Mouse (Mus musculus): Measurements from ENCODE around the gene AI481877. TPM values are rescaled to one million over a fixed set of nuclear protein-coding genes. Genes with fewer than 3 reads are reported as not detected.
A peak's percentile ranks its signal among the peaks of the same experiment; 100 is the strongest.

Gene AI481877
- polyA plus RNA-seq, 1 experiment from 2014 or later = not detected

GRCm38 (mm10) chr4:58999686-59000085, 139.1 kb downstream of the AI481877 start:
- 9% methylated on average over 2 of the region's 2 CpGs for whole genome bisulfite sequencing
- no peak overlapping the region for H3K9ac ChIP-seq (replicated peaks; ENCODE audit: low read depth)
- H3K36me3 ChIP-seq (ENCODE audit: insufficient read depth, low read length) = no peaks in the 10 kb centered on the region
- no peak overlapping the region for H3K27ac ChIP-seq (ENCODE audit: low read length)
- H3K4me2 ChIP-seq (replicated peaks; ENCODE audit: low read depth, low read length) = no peak overlapping the region
- DNase-seq (ENCODE audit: low spot score) = peak; percentile 88
- no peaks in the 10 kb centered on the region for H3K27me3 ChIP-seq (replicated peaks; ENCODE audit: insufficient read depth, low read length)
- no peak for ATAC-seq
- TF ChIP-seq EP300 (IDR thresholded peaks at IDR 0.05) (no peak), CTCF (IDR thresholded peaks at IDR 0.05) (peak; percentile 95)
- peaks cover 4% of the 10 kb centered on the region; the same call in 1 of the 2 replicates for H3K4me1 ChIP-seq (ENCODE audit: insufficient read depth, low read depth, low read length)
- no peak overlapping the region for H3K4me3 ChIP-seq (ENCODE audit: low read depth, low read length)
- H3K9me3 ChIP-seq (ENCODE audit: low read length) = no peaks in the 10 kb centered on the region

- 62% methylated on average over 1 of the region's 1 CpGs for WGBS
- Histone ChIP-seq H3K9ac (replicated peaks; ENCODE audit: low read depth) (no peak overlapping the region), H3K27me3 (replicated peaks; ENCODE audit: insufficient read depth, low read length) (no peaks in the 10 kb centered on the region), H3K4me3 (ENCODE audit: low read depth, low read length) (no peak overlapping the region), H3K4me2 (replicated peaks; ENCODE audit: low read depth, low read length) (no peak overlapping the region), H3K27ac (ENCODE audit: low read length) (no peak overlapping the region), H3K9me3 (ENCODE audit: low read length) (no peaks in the 10 kb centered on the region), H3K4me1 (ENCODE audit: insufficient read depth, low read depth, low read length) (no peaks in the 10 kb centered on the region), H3K36me3 (ENCODE audit: insufficient read depth, low read length) (no peaks in the 10 kb centered on the region)
- ATAC-seq = no peak
- no peak for DNase-seq (ENCODE audit: low spot score)
- TF ChIP-seq CTCF (IDR thresholded peaks at IDR 0.05) (no peak), EP300 (IDR thresholded peaks at IDR 0.05) (no peak)
Measured at GRCm38 (mm10) chr4:58998688-58999087, 140.1 kb downstream of the AI481877 start.

- H3K4me2 ChIP-seq (replicated peaks; ENCODE audit: low read depth, low read length) = no peak overlapping the region
- no peaks in the 10 kb centered on the region for H3K9me3 ChIP-seq (ENCODE audit: low read length)
- no peak overlapping the region for H3K4me3 ChIP-seq (ENCODE audit: low read depth, low read length)
- ATAC-seq (no peak), DNase-seq (ENCODE audit: low spot score) (no peak)
- no peaks in the 10 kb centered on the region for H3K4me1 ChIP-seq (ENCODE audit: insufficient read depth, low read depth, low read length)
- no peak overlapping the region for H3K9ac ChIP-seq (replicated peaks; ENCODE audit: low read depth)
- no peak overlapping the region for H3K27ac ChIP-seq (ENCODE audit: low read length)
- H3K36me3 ChIP-seq (ENCODE audit: insufficient read depth, low read length) = no peaks in the 10 kb centered on the region
- WGBS = 45% methylated on average over 5 of the region's 5 CpGs
- TF ChIP-seq CTCF (IDR thresholded peaks at IDR 0.05) = no peak
- TF ChIP-seq EP300 (IDR thresholded peaks at IDR 0.05) = no peak
- no peaks in the 10 kb centered on the region for H3K27me3 ChIP-seq (replicated peaks; ENCODE audit: insufficient read depth, low read length)
Measured at GRCm38 (mm10) chr4:58997081-58997480, 141.7 kb downstream of the AI481877 start.

GRCm38 (mm10) chr4:58995251-58995693, 143.5 kb downstream of the AI481877 start:
- ATAC-seq (no peak), DNase-seq (ENCODE audit: low spot score) (no peak)
- no peak overlapping the region for H3K4me2 ChIP-seq (replicated peaks; ENCODE audit: low read depth, low read length)
- no peaks in the 10 kb centered on the region for H3K27me3 ChIP-seq (replicated peaks; ENCODE audit: insufficient read depth, low read length)
- no peak overlapping the region for H3K27ac ChIP-seq (ENCODE audit: low read length)
- H3K9ac ChIP-seq (replicated peaks; ENCODE audit: low read depth) = no peak overlapping the region
- H3K36me3 ChIP-seq (ENCODE audit: insufficient read depth, low read length) = no peaks in the 10 kb centered on the region
- H3K9me3 ChIP-seq (ENCODE audit: low read length) = no peaks in the 10 kb centered on the region
- H3K4me3 ChIP-seq (ENCODE audit: low read depth, low read length) = no peak overlapping the region
- H3K4me1 ChIP-seq (ENCODE audit: insufficient read depth, low read depth, low read length) = no peaks in the 10 kb centered on the region
- no peak for TF ChIP-seq CTCF (IDR thresholded peaks at IDR 0.05)
- no peak for TF ChIP-seq EP300 (IDR thresholded peaks at IDR 0.05)
- WGBS = 43% methylated on average over 8 of the region's 8 CpGs

- Histone ChIP-seq H3K36me3 (ENCODE audit: insufficient read depth, low read length) (no peaks in the 10 kb centered on the region), H3K9me3 (ENCODE audit: low read length) (no peaks in the 10 kb centered on the region), H3K4me3 (ENCODE audit: low read depth, low read length) (no peak within 1 kb of the TSS), H3K4me2 (replicated peaks; ENCODE audit: low read depth, low read length) (no peak within 1 kb of the TSS), H3K4me1 (ENCODE audit: insufficient read depth, low read depth, low read length) (no peaks in the 10 kb centered on the region), H3K27ac (ENCODE audit: low read length) (no peak within 1 kb of the TSS), H3K9ac (replicated peaks; ENCODE audit: low read depth) (no peak within 1 kb of the TSS), H3K27me3 (replicated peaks; ENCODE audit: insufficient read depth, low read length) (no peaks in the 10 kb centered on the region)
- TF ChIP-seq CTCF (IDR thresholded peaks at IDR 0.05) (no peak), EP300 (IDR thresholded peaks at IDR 0.05) (no peak)
- DNase-seq (ENCODE audit: low spot score) = no peak
- no peak for ATAC-seq
- 61% methylated on average over 4 of the region's 4 CpGs for WGBS
Measured at GRCm38 (mm10) chr4:58994762-58995161, 144.0 kb downstream of the AI481877 start, which contains the start of gene Dnajc25. Gene Dnajc25 (plus strand): TSS chr4:58995062.

Other genes starting within 250 kb of the AI481877 start
- gene Ecpas, start 226.2 kb downstream of the AI481877 start, polyA plus RNA-seq (2015; fragmentation: Nextera tagmentation; extraction: Ambion mirVana) = 15.8 and 17.4 TPM in 2 replicates
- gene Zkscan16, start 195.4 kb downstream of the AI481877 start, polyA plus RNA-seq (2015; fragmentation: Nextera tagmentation; extraction: Ambion mirVana) = not detected in 2 replicates
- gene Ptgr1, start 151.9 kb downstream of the AI481877 start, polyA plus RNA-seq (2015; fragmentation: Nextera tagmentation; extraction: Ambion mirVana) = 21.6 and 23.5 TPM in 2 replicates
- gene Dnajc25, start 143.9 kb downstream of the AI481877 start, polyA plus RNA-seq (2015; fragmentation: Nextera tagmentation; extraction: Ambion mirVana) = 14.1 and 16.6 TPM in 2 replicates
- gene Gm20503, start 135.8 kb downstream of the AI481877 start, polyA plus RNA-seq (2015; fragmentation: Nextera tagmentation; extraction: Ambion mirVana) = 18.9 and 23.2 TPM in 2 replicates
- 38.4 TPM in 2 replicates for gene Gng10, start 103.9 kb downstream of the AI481877 start, polyA plus RNA-seq (2015; fragmentation: Nextera tagmentation; extraction: Ambion mirVana)
- 13.8 and 16.2 TPM in 2 replicates for gene Ugcg, start 50.3 kb upstream of the AI481877 start, polyA plus RNA-seq (2015; fragmentation: Nextera tagmentation; extraction: Ambion mirVana)

Data from lung, postnatal 0 days (tissue).